ENCODE assay signal across 10 mouse cellular contexts in the genomic region with DNA sequence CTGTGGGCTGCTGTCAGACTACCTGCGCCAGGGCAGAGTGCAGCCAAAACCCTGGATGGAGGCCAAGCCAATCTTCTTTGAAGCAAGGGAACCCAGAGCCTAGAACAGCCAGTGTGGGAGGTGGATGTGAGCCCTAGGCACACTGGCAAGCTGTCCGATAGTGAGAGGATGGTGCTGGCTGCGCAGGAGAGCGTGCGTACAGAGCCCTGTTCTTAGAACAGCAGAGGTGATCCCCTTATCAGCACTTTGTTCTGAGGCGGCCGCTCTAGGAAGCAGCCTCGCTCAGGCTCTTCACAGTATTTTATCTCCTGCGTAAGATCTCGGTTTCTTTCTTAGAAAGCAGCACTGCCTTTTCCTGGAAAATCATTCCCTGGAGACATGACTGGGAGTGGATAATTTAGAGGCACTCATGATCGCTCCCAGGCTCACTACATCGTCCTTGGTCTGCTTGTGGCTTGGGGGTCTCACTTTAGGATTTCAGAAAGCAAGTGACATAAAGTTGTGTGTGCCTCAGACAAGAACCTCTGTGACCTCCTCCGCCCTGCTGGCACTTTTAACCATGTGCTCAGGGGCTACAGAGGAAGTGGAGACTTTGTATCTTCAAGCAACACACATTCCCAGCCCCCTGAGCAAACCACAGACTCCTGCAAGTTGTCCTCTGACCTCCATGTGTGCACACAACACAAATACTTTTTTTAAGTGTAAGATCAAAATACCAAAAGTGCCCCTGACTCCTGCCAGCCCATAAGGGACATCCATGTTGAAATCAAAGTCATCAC.
DNase-seq lines count a peak whose midpoint lies in the region; ATAC-seq and TF ChIP-seq lines count a peak whose summit lies in the region.
"Had no signal": no experiment of that assay in that cellular context is flagged by ENCODE, and none has a peak within 500 bp of the region (broad histone marks: within the 10 kb centered on the region; RNA-seq: fewer than 3 reads in every experiment).

No protein-coding gene starts in this region.

- no peak overlapping the region for H3K4me3 ChIP-seq in gastrocnemius, adult 2 months
- H3K4me3 ChIP-seq in liver, embryonic 14.5 days (ENCODE audit: insufficient read depth in 1 of 2, low read depth in 2 of 2, low read length in 2 of 2) = no peak overlapping the region
- H3K4me3 ChIP-seq: erythroblast, embryonic 14.5 days; midbrain, embryonic 12.5 days had no signal

- ATAC-seq in liver, embryonic 14.5 days (ENCODE audit: insufficient read depth) = peak; percentile 77; the same call in 1 of the 2 replicates

- H3K27ac ChIP-seq in gastrocnemius, adult 2 months = no peak overlapping the region
- no peak overlapping the region for H3K27ac ChIP-seq in liver, embryonic 14.5 days
- H3K27ac ChIP-seq: midbrain, embryonic 12.5 days had no signal

- peak; percentile 56 for DNase-seq in gastrocnemius, adult 2 months
- no peak for DNase-seq in gastrocnemius, postnatal 10 days
- DNase-seq in 416B (ENCODE audit: low read depth) = peak; percentile 87
- peak; percentile 67 for DNase-seq in induced T-regulatory cell, adult 2 months (ENCODE audit: low read depth)
- DNase-seq in liver, embryonic 14.5 days (ENCODE audit: low read depth in 3 of 3, low spot score in 3 of 3) = peak in 2 of 3 experiments; percentile 17 to 49
- no peak for DNase-seq in right cerebral cortex, postnatal 4 days
- no peak for DNase-seq in gastrocnemius, adult 18-20 months (ENCODE audit: low spot score)
- DNase-seq in adrenal gland, postnatal 25 days = no peak

- no peak for TF ChIP-seq EP300 in liver, embryonic 14.5 days (IDR thresholded peaks at IDR 0.05; ENCODE audit: low read depth)

- no peaks in the 10 kb centered on the region for H3K9me3 ChIP-seq in liver, embryonic 14.5 days (ENCODE audit: control insufficient read depth, low read length)
- H3K9me3 ChIP-seq: midbrain, embryonic 12.5 days had no signal

- no peak overlapping the region for H3K9ac ChIP-seq in liver, embryonic 14.5 days (replicated peaks)
- H3K9ac ChIP-seq: midbrain, embryonic 12.5 days had no signal

- no peaks in the 10 kb centered on the region for H3K36me3 ChIP-seq in liver, embryonic 14.5 days (replicated peaks; ENCODE audit: control insufficient read depth, insufficient read depth, low read depth)
- H3K36me3 ChIP-seq: midbrain, embryonic 12.5 days had no signal

- H3K4me2 ChIP-seq in liver, embryonic 14.5 days (ENCODE audit: low read depth) = no peak overlapping the region
- H3K4me2 ChIP-seq: midbrain, embryonic 12.5 days had no signal

- no peak for TF ChIP-seq CTCF in gastrocnemius, adult 2 months (IDR thresholded peaks at IDR 0.05)
- TF ChIP-seq CTCF in liver, embryonic 14.5 days (IDR thresholded peaks at IDR 0.05; ENCODE audit: low read depth) = no peak

- intact Hi-C loops in gastrocnemius, adult 2 months (cut with DNase I) = no loop called here

- no peaks in the 10 kb centered on the region for H3K27me3 ChIP-seq in liver, embryonic 14.5 days (ENCODE audit: control insufficient read depth, insufficient read depth, low read length)
- H3K27me3 ChIP-seq: midbrain, embryonic 12.5 days had no signal

- WGBS in liver, embryonic 14.5 days (ENCODE audit: insufficient replicate concordance) = 10% methylated on average over 13 of the region's 13 CpGs

- peaks cover 0 to 19% of the 10 kb centered on the region in 2 experiments; a peak in 3 of 4 replicates for H3K4me1 ChIP-seq in liver, embryonic 14.5 days (replicated peaks; ENCODE audit: control insufficient read depth in 2 of 2, insufficient read depth in 2 of 2, low read length in 1 of 2)
- H3K4me1 ChIP-seq: midbrain, embryonic 12.5 days had no signal

Comparison
In these comparisons a context has a peak if more than half of its experiments do, and no peak if none do; other contexts are left out.
1. DNase-seq: peak in gastrocnemius, adult 2 months (single experiment), 416B (single experiment), induced T-regulatory cell, adult 2 months (single experiment) and liver, embryonic 14.5 days (2 of 3); none in gastrocnemius, postnatal 10 days (single experiment), right cerebral cortex, postnatal 4 days (single experiment), gastrocnemius, adult 18-20 months (single experiment) and adrenal gland, postnatal 25 days (single experiment).